Mouse (Mus musculus) spleen, adult 2 months (tissue): Measurements from ENCODE around the gene Lrrc75a. TPM values are rescaled to one million over a fixed set of nuclear protein-coding genes. Genes with fewer than 3 reads are reported as not detected.

Experiments
- DNase-seq, 2 experiments: peaks; one replicate each; pipeline versions ENCODE4 v3.0.0 to v3.0.0-alpha.2; 2012 to 2021; ENCODE audit warnings: low spot score in 2 of 2, low read depth in 1 of 2
- H3K27ac ChIP-seq: fragments of 200-500 bp; 2 replicates; pipeline ENCODE4 v1.5.1; 2012; ENCODE audit warnings: low read length, inconsistent platforms; ENCODE audit not compliant: insufficient read depth
- H3K27me3 ChIP-seq: fragments of 200-500 bp; 2 replicates; pipeline ENCODE4 v1.6.1; 2012; ENCODE audit warnings: mild to moderate bottlenecking, moderate library complexity, low read length, inconsistent platforms; ENCODE audit not compliant: control insufficient read depth, insufficient read depth
- H3K36me3 ChIP-seq: fragments of 200-500 bp; 2 replicates; pipeline ENCODE4 v1.6.1; 2012; ENCODE audit warnings: mild to moderate bottlenecking, low read length, inconsistent platforms; ENCODE audit not compliant: control insufficient read depth, insufficient read depth
- H3K4me1 ChIP-seq: fragments of 200-500 bp; 2 replicates; pipeline ENCODE4 v1.6.1; 2011; ENCODE audit warnings: inconsistent platforms; ENCODE audit not compliant: control insufficient read depth, insufficient read depth, insufficient read length
- H3K4me3 ChIP-seq: fragments of 200-500 bp; 2 replicates; pipeline ENCODE4 v1.5.1; 2011; ENCODE audit warnings: mild to moderate bottlenecking, inconsistent platforms; ENCODE audit not compliant: insufficient read depth, insufficient read length; ENCODE audit errors: extremely low read depth
- CTCF ChIP-seq: fragments of 200-500 bp; IDR thresholded peaks from 2 replicates; pipeline ENCODE4 v1.5.1; 2011; ENCODE audit warnings: mild to moderate bottlenecking, inconsistent platforms; ENCODE audit not compliant: insufficient read depth, insufficient read length, insufficient replicate concordance; ENCODE audit errors: extremely low read depth
- POLR2A ChIP-seq: fragments of 200-500 bp; IDR thresholded peaks from 2 replicates; pipeline ENCODE4 v1.6.1; 2011; ENCODE audit warnings: low read depth, low read length, inconsistent platforms
- WGBS: fragments of 180-500 bp; shearing (Covaris S2); methylation state at CpG from one replicate; pipeline ENCODE4 v1.1.7; 2018; 5-methylcytosine and 5-hydroxymethylcytosine counted together
- polyA plus RNA-seq: library from polyadenylated mRNA; depleted of rRNA; stranded (reverse); fragments of >200 nt; gene quantifications from 2 replicates; pipeline ENCODE4 v1.2.3, GENCODE M21; 2012

Lrrc75a gene
- polyA plus RNA-seq, 1 experiment, result 6.6 TPM

DNA sequence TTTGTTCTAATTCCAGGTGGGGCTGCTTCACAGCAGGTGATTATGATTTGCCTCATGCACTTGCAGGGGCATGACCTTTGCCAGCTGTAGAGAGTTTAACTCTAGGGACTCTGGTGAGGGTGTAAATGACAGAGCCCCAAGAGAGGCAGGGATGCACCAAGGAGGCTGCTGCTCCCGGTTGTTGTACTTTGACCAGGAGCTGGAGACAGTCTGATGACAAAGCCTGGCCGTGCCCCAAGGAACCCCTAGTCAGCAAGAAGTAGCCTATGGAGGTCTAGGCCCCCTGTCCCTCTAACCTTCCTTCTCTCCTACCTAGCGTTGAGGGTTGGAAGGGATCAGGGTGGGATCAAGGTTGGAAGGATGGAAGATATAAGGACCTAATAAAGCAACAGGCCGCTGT, 32.9 kb downstream of the Lrrc75a start:
- H3K27me3 ChIP-seq, result no peaks in the 10 kb centered on the region
- H3K27ac ChIP-seq, result no peak overlapping the region
- WGBS, result 95% methylated on average over 4 of the region's 4 CpGs
- H3K4me3 ChIP-seq, result no peak overlapping the region
- no peaks in the 10 kb centered on the region for H3K36me3 ChIP-seq
- TF ChIP-seq CTCF, result no peak
- no peak for TF ChIP-seq POLR2A
- DNase-seq, result no peak
- no peaks in the 10 kb centered on the region for H3K4me1 ChIP-seq

DNA sequence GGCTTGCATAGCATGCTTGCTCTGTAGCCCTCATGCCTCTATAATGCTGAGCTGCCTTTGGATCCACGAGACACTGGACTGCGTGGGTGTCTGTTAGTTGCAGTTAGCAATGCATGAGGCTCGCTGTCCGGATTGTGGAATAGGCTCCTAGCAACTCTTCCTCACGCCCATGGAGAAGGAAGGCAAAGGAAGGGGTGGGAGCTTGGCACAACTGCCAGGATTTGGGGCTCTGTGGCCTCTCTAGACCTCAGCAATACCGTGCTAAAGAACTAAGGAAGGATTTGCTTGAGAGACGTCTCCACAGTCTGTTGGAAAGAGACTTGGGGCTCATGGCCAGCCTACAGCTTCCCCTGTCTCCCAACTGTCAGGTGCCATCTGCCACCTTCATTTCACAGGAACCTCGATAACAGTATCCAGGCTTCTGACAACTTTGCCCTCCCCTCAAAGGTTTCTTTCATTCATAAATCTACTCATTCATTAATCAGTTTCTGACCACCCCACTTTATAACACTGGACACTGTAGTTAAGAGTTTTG, 33.4 kb downstream of the Lrrc75a start:
- no peak for DNase-seq
- H3K4me3 ChIP-seq, result no peak overlapping the region
- H3K27me3 ChIP-seq, result no peaks in the 10 kb centered on the region
- no peaks in the 10 kb centered on the region for H3K36me3 ChIP-seq
- no peak for TF ChIP-seq POLR2A
- no peak for TF ChIP-seq CTCF
- H3K4me1 ChIP-seq, result no peaks in the 10 kb centered on the region
- H3K27ac ChIP-seq, result no peak overlapping the region
- WGBS, result 91% methylated on average over 8 of the region's 8 CpGs

DNA sequence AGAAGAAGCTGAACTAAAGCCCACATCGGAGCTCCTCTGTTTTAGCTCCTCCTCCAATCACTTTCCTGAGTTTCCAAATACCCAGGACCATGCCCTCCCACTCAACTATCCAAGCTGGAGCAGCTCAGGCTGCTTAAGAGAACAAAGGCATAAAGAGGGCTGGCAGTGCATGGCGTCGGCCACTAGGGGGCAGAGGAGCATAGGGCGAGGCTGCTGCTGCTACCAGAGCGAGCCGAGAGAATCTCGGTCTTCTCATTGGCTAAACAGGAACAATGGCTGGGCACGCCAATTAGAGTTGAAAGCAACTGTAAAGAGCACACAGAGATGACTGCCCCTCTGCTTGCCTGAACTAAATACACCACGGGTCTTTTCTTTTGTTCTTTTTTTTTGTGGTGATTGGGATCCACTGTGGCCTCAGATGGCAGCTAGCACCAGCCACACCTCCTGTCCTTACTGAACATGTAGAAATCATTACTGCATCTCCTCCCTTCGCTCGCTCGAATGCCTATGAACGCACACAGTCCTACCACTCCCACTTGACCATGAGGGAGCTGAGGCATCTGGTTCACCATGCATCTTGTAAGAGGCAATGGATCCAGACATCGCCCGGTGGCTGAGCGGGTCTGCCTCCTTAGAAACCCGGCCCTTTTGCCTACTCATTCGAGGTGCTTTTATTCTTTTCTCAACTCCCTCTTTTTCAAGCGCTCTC, 34.5 kb downstream of the Lrrc75a start:
- Histone ChIP-seq H3K36me3 (no peaks in the 10 kb centered on the region), H3K4me1 (no peaks in the 10 kb centered on the region), H3K27me3 (no peaks in the 10 kb centered on the region), H3K27ac (no peak overlapping the region), H3K4me3 (no peak overlapping the region)
- TF ChIP-seq CTCF (peak; percentile 100), POLR2A (no peak)
- DNase-seq, result peak; percentile 63 to 83
- WGBS, result 44% methylated on average over 19 of the region's 19 CpGs

DNA sequence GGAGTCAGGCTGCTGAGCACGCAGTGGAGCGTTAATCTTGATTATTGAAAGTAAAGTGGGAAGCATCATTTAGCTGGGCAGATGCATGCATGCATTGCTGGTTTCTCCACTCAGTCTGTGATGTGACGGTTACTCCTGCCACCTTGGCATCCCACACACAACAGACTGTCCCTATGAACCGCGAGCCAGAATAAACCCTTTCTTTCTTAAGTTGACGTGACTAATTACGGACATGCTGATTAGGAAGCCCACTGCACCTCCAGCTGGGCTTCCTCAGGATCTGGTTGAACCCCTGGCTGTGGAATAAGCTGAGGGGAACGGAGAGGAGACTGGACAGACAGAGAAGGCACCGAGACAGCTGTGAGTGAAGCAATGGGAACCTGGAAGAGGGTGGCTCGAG, 35.7 kb downstream of the Lrrc75a start:
- no peaks in the 10 kb centered on the region for H3K4me1 ChIP-seq
- no peaks in the 10 kb centered on the region for H3K27me3 ChIP-seq
- H3K4me3 ChIP-seq, result no peak overlapping the region
- DNase-seq, result no peak
- no peaks in the 10 kb centered on the region; the same call in 1 of the 2 replicates for H3K36me3 ChIP-seq
- TF ChIP-seq CTCF (no peak), POLR2A (no peak)
- WGBS, result 88% methylated on average over 10 of the region's 10 CpGs
- H3K27ac ChIP-seq, result no peak overlapping the region

DNA sequence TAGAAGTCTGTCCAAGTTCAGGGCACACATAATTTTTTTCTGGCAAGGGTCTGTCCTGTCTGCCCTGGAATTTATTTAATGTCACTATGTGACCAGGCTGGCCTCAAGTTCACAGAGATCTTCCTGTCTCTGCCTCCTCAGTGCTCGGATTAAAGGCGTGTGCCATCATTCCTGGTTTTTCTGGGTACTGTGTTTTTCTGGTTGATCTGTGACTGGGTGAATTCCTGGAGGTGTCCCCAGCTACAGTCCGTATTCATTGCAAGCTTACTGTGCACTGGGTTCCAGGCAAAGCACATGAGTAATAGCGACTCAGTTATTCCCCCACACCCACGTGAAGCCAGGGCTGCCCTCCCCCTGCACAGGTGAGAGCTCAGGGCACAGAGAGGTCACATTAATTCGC, 38.0 kb downstream of the Lrrc75a start:
- DNase-seq, result no peak
- TF ChIP-seq CTCF (no peak), POLR2A (no peak)
- Histone ChIP-seq H3K27me3 (no peaks in the 10 kb centered on the region), H3K4me3 (no peak overlapping the region), H3K4me1 (no peaks in the 10 kb centered on the region), H3K36me3 (peaks cover 17% of the 10 kb centered on the region), H3K27ac (no peak overlapping the region)
- 88% methylated on average over 6 of the region's 6 CpGs for WGBS

DNA sequence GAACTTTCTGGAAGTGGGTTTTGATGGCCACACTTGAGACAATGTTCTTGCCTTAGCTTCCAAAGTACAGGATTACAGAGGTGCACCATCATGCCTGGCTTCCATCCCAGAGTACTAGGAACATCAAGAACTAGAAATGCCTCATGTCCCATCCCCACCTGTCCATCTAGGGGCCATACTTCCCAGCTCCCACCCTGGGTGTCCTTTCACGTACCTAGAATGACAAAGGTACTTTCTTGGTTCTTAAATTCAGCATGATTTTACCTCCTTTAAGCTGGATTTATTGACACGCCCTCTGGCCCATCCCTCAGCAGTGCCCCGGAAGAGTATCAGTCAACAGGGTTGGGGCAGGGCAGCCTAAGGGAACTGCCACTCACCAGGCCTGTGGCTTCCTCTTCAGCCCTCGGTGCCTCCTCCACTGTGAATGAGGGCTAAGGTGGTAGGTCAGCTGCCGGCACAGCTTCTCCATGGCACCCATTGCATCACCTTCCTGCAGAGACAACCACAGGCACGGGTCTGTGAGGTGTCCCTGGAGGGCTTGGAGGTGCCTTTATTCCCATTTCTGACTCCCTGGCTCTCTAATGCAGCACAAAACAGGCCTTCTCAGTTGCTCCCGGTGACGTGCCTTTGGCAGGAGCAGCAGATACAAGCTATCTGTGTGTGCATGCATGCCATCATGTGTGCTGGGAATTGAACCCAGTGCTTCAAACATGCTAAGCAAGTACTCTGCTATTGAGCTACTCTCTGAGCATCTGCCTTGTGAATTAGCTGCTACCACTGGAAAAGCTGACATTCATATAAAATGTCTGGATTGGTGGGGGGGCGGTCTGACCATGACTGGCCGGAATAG, 39.3 kb downstream of the Lrrc75a start:
- peaks cover 29% of the 10 kb centered on the region for H3K36me3 ChIP-seq
- no peak overlapping the region for H3K27ac ChIP-seq
- no peaks in the 10 kb centered on the region for H3K4me1 ChIP-seq
- H3K4me3 ChIP-seq, result no peak overlapping the region
- 53% methylated on average over 10 of the region's 10 CpGs for WGBS
- TF ChIP-seq CTCF (no peak), POLR2A (no peak)
- H3K27me3 ChIP-seq, result no peaks in the 10 kb centered on the region
- DNase-seq, result no peak

DNA sequence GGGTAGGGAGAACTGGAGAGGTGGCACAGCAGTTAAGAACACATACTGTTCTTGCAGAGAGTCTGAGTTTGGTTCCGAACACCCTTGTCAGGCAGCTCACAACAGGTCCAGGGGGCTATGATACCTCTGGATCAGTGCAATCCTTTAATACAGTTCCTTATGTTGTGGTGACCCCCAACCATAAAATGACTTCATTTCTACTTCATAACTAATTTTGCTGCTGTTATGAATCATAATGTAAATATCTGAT, 40.4 kb downstream of the Lrrc75a start:
- Histone ChIP-seq H3K36me3 (peaks cover 29% of the 10 kb centered on the region), H3K4me3 (no peak overlapping the region), H3K27ac (no peak overlapping the region), H3K4me1 (no peaks in the 10 kb centered on the region), H3K27me3 (no peaks in the 10 kb centered on the region)
- DNase-seq, result no peak
- 100% methylated on average over 1 of the region's 1 CpGs for WGBS
- no peak for TF ChIP-seq CTCF
- TF ChIP-seq POLR2A, result no peak
